Mouse (Mus musculus) cerebral cortex, adult 2 months (tissue): ENCODE data around the gene Ccdc171.

Source experiments
- whole genome bisulfite sequencing: fragments of 180-500 bp; shearing (Covaris S2); methylation state at CpG from one replicate; pipeline ENCODE4 v1.1.7; 2018; 5-methylcytosine and 5-hydroxymethylcytosine counted together

Gene Ccdc171

DNA sequence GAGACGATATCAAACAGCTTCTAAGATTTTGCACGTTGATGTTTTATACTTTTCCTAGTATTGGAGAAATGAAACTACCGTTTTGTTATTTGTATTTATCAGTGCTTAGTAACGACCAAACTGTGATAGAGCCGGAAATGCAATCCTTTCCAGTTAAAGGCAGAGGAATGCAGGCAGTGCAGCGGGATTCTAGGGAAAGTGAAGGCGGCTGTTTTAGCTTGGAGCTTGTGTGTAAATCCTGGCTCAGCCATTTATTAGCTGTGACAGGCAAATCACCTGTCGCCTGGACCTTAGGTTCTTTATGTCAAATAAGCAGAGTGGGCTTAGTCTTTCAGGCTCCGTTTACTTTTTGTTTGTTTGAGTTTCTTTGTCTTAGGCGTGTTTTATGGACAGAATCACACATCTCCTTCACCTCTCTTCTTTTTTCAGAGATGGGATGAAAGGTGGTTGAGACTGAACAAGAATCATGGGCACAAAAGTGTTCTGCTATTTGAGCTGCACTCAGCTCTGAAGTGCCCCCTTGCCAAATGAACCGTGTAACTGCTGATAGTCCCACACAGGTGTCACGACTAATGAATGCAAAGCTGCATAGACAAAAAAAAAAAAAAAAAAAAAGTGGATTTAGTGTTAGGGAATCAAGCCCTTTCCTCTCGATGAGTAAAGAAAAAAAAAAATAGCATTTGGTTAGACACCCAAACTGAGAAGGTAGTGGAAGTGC lies 1.1 kb downstream of the Ccdc171 start:
- 14% methylated on average over 13 of the region's 13 CpGs for WGBS

DNA sequence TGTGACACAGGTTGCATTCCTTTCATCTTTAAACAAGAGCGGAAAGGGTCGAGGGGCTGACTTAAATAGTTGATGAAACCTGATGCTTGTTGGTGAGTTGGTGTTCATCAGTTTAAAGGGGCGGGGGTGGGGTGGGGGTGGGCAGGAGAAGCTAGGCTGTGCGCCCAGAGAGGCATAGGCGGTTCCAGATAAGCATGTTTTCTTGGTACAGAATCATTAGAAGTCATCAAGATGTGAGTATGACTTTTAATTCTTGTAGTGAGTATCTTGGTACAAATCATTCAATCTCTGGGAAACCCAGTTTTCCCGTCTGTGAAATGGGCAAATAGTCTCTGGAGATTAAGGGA lies 1.6 kb downstream of the Ccdc171 start:
- WGBS: 70% methylated on average over 6 of the region's 6 CpGs

DNA sequence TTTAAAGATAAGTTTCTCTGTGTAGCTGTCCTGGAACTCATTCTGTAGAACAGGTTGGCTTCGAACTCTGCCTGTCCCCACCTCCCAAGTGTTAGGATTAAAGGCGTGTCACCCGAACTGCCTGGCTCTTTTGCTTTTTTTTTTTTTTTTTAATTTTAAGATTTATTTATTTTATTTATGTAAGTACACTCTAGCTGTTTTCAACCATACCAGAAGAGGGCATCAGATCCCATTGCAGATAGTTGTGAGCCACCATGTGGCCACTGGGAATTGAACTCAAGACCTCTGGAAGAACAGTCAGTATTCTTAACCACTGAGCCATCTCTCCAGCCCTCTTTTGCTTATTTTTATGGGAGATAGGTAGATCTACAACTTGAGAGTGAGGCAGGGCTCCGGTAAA lies 4.7 kb downstream of the Ccdc171 start:
- WGBS: 91% methylated on average over 4 of the region's 4 CpGs

DNA sequence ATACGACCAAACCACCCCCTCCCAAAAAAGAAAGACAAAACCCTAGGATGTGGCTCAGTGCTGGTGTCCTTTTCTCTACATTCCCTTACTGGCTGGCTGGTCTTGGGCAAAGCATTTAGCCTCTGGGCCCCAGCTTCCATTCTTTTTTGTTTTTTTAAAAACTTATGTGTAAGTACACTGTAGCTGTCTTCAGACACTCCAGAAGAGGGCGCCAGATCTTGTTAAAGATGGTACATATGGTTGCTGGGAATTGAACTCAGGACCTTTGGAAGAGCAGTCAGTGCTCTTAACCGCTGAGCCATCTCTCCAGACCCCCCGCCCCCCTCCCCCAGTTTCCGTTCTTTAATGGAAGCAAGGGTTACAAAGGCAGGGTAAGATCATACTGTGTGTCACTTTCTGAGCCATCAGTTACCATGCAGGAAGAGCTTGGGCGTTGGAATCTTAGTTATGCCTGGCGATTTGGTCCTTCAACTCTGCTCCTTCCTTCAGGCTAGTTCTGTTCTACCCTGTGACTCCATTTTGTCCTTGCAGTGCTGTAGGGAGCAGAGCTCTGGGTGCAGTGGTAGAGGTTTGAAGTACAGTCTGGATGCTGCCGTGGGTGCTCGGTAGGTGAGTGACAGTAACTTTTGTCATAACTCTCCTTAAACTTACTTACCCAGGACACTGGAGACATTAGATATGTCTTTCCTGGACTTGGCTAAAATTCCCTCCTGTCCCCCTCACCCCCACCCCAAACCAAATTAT lies 8.0 kb downstream of the Ccdc171 start:
- WGBS: 87% methylated on average over 9 of the region's 9 CpGs

DNA sequence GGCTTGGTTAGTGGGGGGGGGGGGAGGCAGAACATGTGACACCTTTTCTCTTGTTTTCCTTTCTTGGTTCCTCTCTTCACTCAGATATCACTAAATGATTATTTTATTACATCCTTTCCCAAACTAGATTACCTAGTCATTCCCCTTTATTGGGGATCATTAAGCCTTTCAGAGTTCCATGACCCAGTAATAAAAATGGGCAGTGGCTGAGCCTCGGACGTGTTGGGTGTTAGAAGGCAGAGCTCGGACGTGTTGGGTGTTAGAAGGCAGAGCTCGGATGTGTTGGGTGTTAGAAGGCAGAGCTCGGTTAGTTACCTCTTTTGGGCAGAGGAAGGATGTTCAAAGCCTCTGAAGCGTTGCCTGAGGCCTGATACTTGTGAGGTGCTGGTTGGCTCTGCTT lies 8.7 kb downstream of the Ccdc171 start:
- WGBS: 91% methylated on average over 7 of the region's 7 CpGs

DNA sequence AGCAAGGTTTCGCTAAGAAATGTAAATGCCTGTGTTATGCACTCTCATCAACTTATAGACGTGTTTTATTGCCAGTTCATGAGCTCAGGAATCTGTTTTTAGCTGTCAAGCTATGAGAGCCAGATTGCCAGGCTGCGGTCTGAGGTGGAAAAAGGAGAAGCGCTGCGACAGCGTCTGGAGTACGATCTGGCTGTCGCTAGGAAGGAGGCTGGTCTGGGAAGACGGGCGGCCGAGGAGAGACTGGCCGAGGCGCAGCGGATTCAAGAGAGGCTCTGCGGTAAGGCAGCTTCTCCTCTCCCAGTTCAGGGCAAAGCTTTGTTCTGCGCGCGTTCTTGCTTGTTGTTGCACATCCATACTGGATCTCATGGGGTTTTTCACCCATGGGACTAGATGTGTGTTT lies 24.2 kb downstream of the Ccdc171 start:
- 50% methylated on average over 18 of the region's 18 CpGs for WGBS

DNA sequence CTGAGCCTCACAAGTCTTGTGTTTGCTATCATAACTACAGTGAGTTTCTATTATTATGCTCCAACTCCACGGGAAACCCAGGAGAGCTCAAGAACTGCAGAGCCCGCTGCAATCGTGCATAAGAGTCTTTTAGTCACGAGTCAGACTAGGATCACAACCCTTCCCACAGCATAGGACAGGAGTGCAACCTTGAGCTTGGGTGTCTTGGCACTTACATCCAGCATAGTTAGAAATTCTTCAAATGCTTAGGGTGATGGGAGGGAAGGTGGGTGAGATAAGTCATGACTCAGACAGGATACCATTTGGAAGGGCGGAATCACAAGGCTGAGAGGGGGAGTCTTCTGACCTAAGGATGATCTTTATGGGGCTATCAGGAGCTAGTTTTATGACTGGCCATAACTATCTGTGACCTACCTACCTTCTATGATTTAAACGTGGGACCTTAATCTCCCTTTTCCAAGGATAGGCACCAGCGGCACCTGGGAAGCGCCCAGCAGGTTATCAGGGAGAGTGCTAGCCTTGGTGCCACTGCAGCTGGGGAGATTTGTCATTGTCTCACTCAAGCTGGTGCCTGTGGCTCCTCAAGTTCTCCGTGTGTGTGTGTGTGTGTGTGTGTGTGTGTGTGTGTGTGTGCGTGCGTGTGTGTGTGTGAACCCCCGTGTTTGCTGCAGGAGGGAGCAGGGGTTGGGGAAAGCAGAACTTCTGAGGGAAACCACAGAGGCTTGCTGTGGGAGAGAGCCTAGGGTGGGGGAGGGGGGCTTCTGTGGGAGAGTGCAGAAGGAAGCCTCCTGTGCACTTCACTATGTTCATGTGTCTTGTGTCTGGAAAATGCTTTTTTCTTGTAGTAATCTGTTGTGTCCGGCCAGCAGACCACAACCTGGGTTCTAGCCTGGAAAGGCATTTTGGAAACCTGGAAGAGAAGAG lies 42.1 kb downstream of the Ccdc171 start:
- WGBS: 36% methylated on average over 13 of the region's 13 CpGs

DNA sequence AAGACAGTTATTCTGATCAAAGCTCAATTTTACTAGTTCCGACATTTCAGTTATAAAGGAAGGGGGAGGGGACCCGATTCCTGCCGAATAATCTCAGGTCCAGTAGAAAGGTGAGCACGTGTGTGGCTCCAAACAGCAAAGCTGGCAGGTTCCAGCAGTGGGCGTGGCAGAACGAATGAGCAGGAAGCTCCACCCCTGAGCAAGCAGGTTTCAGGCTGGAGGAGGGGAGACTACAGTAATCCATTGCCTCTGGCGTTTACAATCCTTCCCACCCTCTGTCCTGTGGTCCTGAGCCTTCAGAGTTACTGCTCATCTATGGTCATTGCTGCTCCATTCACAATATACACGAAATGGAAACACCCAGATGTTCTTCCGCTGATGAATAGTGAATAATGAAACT lies 42.8 kb downstream of the Ccdc171 start:
- WGBS: 13% methylated on average over 9 of the region's 9 CpGs

DNA sequence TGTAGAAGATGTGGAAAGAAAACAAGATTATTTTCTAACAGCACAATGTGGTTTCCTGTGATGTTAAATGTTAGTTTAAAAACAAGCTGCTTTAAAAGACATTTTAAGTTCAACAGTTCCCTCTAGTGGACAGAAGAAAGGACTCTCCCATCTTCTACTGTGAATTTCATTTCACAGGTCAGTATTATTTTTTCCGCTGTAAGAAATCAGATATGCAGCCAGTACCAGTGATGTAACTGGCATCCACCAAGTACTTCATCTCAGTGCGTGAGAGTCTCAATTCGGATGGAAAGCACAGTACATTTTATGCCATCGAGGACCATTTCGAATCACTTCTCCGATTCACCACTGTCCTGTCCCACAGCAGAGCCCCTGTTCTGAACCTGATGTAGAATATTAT lies 45.2 kb downstream of the Ccdc171 start:
- WGBS: 50% methylated on average over 6 of the region's 6 CpGs

DNA sequence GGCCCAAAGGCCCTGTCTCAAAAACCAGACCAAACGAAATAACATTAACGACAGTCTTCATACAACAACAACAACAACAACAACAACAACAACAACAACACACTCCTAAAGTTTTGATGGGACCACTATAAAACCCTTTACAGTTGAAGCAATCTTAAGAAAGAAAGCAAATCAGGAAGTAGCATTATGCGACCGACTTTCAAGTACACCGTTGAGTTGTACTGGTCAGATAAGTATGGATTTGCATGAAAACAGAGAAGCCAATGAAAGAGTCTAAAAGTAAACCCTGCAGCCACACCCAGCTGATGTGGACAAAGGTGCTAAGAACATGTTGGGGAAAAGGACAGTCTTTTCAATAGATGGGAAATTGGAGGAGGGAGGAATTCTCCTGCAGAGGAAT lies 45.7 kb downstream of the Ccdc171 start:
- WGBS: 90% methylated on average over 5 of the region's 5 CpGs

DNA sequence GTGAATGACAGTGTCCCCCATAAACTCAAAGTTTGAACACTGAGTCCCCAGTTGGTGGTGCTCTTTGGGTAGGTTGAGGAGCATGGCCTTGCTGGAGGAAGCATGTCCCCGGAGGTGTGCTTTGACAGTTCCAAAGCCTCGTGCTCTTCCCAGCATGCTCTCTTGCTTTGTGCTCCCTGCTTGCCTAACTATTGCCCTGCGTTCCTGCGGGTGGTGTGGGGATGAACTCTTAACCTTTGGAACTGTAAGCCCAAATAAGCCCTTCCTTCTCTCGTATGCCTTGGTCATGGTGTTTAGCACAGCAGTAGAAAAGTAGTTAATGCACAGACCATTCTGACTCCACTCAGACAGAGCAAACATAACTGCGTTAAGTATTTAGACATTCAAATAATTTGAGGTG lies 47.2 kb downstream of the Ccdc171 start:
- 75% methylated on average over 6 of the region's 6 CpGs for WGBS

DNA sequence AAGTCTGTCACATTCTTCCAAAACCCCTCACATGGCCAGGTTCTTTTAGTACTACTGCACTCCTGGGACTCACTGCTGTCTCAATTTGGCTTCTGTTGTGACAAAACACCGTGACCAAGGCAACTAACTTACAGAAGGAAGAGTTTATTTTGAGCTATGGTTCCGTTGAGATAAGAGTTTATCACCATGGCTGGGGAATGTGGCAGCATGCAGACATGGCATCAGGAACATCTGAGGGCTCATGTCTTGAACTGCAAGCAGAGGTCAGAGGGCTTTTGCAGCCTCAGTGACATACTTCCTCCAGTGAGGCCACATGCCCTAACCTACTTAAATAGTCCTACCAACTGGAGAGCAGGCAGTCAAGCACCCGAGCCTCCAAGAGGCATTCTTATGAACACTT lies 51.0 kb downstream of the Ccdc171 start:
- 43% methylated on average over 3 of the region's 3 CpGs for WGBS

DNA sequence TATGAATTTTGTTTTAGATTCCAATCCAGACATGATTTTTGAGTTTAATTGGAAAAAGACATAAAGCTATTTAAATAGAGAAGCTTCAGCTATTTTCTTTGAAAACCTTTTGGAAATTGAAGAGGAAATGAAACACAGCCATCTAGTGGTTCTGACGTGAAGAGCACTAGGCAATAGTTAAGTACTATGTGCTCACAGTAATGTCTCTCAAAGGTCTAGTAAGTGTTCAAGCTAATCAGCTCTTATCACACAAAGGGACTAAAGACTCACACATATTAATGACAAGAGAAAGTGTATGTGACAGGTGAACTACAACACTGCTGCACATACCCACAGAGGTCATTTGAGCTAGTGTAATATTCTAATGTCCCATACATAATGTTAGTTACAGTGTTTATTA lies 54.8 kb downstream of the Ccdc171 start:
- 2% methylated on average over 1 of the region's 1 CpGs for WGBS

DNA sequence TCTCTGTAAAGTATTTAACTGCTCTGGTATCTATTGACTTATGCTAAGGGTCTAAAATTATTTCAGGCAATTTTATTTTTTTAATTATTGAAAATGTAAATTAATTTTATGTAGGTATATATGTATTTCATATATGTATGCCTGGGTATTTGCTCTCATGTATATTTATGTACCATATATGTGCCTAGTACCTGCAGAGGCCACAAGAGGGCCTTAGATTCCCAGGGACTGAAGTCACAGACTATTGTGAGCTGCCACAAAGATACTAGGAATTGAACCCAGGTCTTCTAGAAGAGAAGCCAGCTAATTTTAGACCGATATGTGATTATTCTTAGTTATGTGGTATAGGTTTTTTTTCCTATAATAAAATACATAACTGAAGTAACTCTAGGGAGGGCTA lies 62.2 kb downstream of the Ccdc171 start:
- WGBS: 97% methylated on average over 1 of the region's 1 CpGs

DNA sequence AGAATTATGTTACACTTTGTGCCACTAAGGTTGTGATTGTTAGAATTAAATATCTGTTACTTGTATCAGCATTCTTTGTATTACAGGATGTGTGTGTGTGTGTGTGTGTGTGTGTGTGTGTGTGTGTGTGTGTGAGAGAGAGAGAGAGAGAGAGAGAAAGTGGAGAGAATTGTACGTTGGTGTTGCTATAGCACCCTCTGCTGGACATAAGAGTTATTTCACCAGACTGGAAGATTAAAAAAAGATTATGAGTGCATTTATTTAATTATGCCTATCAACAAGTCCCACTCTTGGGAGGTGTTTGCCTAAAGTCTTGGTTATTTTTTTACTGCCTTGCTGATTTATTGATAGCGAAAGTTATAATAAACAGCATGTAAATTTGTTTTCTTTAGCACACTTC lies 71.1 kb downstream of the Ccdc171 start:
- 16% methylated on average over 2 of the region's 2 CpGs for WGBS

DNA sequence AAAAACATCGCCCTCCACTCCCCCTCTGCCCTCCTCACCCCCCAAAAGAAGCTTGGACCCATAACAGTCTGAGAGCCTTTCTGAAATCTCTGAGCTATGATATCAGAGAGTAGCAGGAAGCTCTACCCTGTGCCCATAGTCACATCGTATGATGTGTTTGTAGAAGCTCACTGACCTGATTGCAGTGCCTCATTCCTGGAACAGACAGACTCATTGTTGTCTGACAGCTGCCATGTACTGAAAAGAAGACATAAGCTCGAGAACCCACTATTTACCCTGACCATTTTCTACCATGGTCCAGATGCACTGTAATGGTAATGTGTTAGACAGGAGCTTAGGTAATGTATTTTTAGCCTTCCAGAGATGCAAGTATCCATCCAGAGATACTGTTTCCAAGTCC lies 85.8 kb downstream of the Ccdc171 start:
- 73% methylated on average over 3 of the region's 3 CpGs for WGBS

DNA sequence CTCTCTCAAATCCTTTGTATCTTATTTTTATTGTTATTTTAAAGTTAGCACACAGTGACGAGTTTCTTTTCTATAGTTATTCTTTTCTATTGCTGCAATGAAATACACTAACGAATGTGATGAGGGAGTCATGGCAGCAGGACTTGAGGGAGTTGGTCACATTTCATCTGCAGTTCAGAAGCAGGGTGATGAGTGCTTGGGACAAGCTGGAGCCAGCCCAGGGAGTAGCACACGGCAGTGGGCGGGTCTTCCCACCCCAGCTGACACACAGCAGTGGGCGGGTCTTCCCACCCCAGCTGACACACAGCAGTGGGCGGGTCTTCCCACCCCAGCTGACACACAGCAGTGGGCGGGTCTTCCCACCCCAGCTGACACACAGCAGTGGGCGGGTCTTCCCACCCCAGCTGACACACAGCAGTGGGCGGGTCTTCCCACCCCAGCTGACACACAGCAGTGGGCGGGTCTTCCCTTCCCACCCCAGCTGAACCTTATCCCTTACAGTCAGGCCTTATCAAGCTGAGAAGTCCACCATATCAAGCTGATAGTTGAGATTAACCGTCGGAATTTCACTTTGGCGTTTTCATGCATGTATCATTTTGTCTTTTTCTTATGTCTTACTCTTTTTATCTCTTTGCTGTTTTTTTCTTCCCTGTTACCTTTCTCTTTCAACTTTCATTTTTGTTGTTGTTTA lies 97.8 kb downstream of the Ccdc171 start:
- 45% methylated on average over 11 of the region's 13 CpGs for WGBS

DNA sequence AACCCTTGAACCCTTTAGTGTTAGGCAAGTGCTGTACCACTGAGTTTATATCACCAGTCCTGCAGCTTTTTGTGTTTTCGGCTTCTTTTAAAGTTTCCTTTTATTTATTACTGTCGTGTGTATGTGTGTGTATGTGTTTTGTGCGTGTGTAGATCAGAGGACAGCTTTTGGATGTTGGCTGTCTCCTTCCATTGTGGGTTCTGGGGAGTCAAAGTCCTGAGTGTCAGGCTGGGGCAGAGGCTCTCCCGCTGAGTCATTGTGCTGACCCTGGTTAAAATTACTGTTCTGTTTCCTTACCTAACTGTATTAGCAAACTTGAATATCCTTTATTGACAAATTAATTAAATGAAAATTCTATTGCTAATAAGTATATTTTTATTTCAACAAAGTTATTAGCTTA lies 98.4 kb downstream of the Ccdc171 start:
- WGBS: 90% methylated on average over 4 of the region's 4 CpGs

DNA sequence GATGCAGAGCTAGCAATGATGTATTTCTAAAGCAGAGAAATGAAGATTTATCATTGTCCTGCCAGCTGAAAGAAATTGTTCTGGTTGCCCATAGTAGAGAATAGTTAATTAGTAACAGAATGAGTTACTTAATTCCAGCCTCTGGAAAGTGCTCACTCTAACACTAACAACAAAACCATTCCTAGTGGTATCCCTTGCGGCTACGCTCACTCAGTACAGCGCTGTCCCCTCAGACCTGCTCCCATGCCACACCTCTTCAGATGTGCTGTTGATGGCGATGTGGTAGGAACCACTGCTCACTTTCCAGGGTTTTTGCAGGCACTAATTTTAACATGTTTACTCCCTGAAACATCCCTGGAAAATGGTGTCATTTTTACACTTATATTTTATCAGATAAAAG lies 126.1 kb downstream of the Ccdc171 start:
- 96% methylated on average over 4 of the region's 4 CpGs for WGBS

DNA sequence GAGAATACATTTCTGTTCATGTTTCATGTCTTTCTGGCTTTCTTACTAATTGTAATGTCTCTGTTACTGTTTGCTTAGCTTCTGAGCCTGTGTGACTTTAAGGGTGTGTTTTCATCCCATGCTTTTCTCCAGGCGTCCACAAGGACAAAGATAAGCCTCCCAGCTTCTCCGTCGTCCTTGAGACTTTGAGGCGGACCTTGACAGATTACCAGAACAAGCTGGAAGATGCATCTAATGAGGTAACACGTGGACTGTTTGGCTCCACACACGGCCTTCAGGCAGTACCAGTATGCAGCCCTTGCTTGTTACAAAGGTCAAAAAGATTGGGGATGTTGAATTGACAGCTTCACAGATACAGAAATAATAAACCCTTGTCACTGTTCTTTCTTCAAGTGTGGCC lies 130.1 kb downstream of the Ccdc171 start:
- 62% methylated on average over 6 of the region's 6 CpGs for WGBS

DNA sequence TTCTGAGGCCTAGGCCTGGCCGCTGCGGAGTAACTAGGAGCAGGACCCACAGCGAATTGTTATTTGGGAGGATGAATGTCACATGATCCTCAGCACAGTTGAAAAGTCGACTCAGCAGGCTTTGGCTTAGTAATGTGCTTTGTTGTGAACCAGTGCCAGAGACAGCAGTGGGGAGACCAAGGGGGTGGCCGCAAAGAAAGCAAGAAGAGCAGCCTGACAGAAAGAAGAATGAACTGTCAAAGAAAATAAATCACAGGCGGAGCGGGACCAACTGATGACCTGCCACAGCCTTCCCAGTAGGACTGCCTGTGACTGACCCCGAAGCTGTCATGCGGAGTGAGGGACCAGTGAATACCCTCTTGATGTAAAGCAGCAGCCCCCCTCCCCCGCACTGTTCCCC lies 131.2 kb downstream of the Ccdc171 start:
- 61% methylated on average over 10 of the region's 10 CpGs for WGBS

DNA sequence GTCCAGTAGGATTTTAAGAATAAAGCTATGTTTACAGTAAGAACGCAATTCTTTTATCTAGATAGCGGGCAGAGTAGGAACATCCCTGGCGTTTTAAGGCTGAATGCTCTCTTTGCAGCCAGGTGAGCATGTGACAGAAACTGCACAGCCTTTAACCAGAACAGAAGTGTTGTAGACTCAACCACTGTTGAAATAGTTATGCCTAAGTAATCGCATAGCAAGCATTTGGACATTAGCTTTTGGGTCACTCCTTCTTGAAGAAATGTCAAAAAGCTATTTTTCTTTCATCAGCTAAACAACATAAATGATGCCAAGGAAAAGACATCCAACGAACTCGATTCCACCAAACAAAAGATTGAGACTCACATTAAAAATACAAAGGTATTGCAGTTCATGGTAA lies 131.7 kb downstream of the Ccdc171 start:
- 76% methylated on average over 6 of the region's 6 CpGs for WGBS
